Mouse (Mus musculus): Measurements from ENCODE around the gene Pth2. TPM values are rescaled to one million over a fixed set of nuclear protein-coding genes. Genes with fewer than 3 reads are reported as not detected.
"Not testable (repeated sequence)": the region's sequence is repeated elsewhere in the genome, so short reads cannot be mapped to it uniquely, and the experiment has no call there.

The Pth2 gene
- polyA plus RNA-seq, 1 experiment from 2014 or later = not detected

GRCm38 (mm10) chr7:45166950-45167401 is 13.8 kb upstream of the Pth2 start:
- no peak for DNase-seq (ENCODE audit: low spot score)
- Histone ChIP-seq H3K9me3 (replicated peaks) (peaks cover 23% of the 10 kb centered on the region), H3K4me3 (no peak overlapping the region), H3K36me3 (peaks cover 7% of the 10 kb centered on the region; the same call in 1 of the 2 replicates), H3K27me3 (ENCODE audit: low read depth, poor library complexity, severe bottlenecking) (peaks cover 98% of the 10 kb centered on the region), H3K4me1 (peaks cover 21% of the 10 kb centered on the region), H3K27ac (no peak overlapping the region)
- WGBS = 26% methylated on average over 10 of the region's 10 CpGs

GRCm38 (mm10) chr7:45167761-45168445 is 12.9 kb upstream of the Pth2 start:
- peaks cover 23% of the 10 kb centered on the region for H3K9me3 ChIP-seq (replicated peaks)
- WGBS = 3% methylated on average over 19 of the region's 19 CpGs
- H3K36me3 ChIP-seq = peaks cover 7% of the 10 kb centered on the region; the same call in 1 of the 2 replicates
- H3K27ac ChIP-seq = no peak overlapping the region
- DNase-seq (ENCODE audit: low spot score) = no peak
- H3K27me3 ChIP-seq (ENCODE audit: low read depth, poor library complexity, severe bottlenecking) = peaks cover 100% of the 10 kb centered on the region
- H3K4me1 ChIP-seq = peaks cover 13% of the 10 kb centered on the region
- H3K4me3 ChIP-seq = no peak overlapping the region

DNA sequence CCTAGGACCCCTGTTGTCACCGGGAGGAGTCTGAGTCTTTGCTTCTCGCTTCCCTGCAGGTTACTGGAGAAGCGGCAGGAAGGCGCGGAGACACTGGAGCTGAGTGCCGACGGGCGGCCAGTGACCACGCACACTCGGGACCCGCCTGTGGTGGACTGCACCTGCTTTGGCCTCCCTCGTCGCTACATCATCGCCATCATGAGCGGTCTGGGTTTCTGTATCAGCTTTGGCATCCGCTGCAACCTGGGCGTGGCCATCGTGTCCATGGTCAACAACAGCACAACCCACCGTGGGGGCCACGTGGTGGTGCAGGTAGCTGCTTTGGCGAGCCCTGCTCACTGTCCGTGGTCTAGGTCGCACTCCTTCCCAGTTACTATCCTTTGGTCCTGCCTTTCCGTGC is 12.1 kb upstream of the Pth2 start:
- Histone ChIP-seq H3K27ac (no peak overlapping the region), H3K27me3 (ENCODE audit: low read depth, poor library complexity, severe bottlenecking) (peaks cover 98% of the 10 kb centered on the region), H3K4me1 (peaks cover 11% of the 10 kb centered on the region), H3K36me3 (peaks cover 7% of the 10 kb centered on the region; the same call in 1 of the 2 replicates), H3K4me3 (0 out of 2 replicates have a peak overlapping the region, but pooled peaks have one; percentile 11), H3K9me3 (replicated peaks) (peaks cover 23% of the 10 kb centered on the region)
- 7% methylated on average over 24 of the region's 24 CpGs for WGBS
- no peak for DNase-seq (ENCODE audit: low spot score)

- 91% methylated on average over 3 of the region's 3 CpGs for whole genome bisulfite sequencing
- Histone ChIP-seq H3K4me1 (peaks cover 4% of the 10 kb centered on the region), H3K36me3 (peaks cover 7% of the 10 kb centered on the region; the same call in 1 of the 2 replicates), H3K27me3 (ENCODE audit: low read depth, poor library complexity, severe bottlenecking) (peaks cover 98% of the 10 kb centered on the region), H3K4me3 (no peak overlapping the region), H3K27ac (no peak overlapping the region), H3K9me3 (replicated peaks) (peaks cover 23% of the 10 kb centered on the region)
- no peak for DNase-seq (ENCODE audit: low spot score)
Observed at GRCm38 (mm10) chr7:45169495-45169894, 11.3 kb upstream of the Pth2 start.

DNA sequence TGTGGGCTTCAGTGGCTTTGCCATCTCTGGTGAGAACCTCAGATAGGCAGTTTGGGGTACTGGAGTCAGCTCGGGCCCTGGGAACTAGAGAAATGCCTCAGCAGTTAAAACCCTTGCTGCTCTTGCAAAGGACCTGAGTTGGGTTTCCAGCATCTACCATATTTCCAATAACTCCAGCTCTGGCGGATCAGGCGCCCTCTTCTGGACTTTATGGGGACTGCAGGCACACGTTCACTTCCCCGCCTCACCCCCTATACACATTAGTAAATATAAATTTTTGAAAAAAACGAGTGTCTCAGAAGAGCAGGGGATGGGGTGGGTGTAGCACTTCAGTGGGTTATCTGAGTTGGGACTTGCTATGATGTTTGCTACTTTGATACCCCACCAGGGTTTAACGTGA is 7.8 kb upstream of the Pth2 start:
- Histone ChIP-seq H3K27me3 (ENCODE audit: low read depth, poor library complexity, severe bottlenecking) (peaks cover 98% of the 10 kb centered on the region), H3K27ac (no peak overlapping the region), H3K36me3 (peaks cover 7% of the 10 kb centered on the region; the same call in 1 of the 2 replicates), H3K4me1 (peaks cover 18% of the 10 kb centered on the region), H3K4me3 (no peak overlapping the region), H3K9me3 (replicated peaks) (peaks cover 23% of the 10 kb centered on the region)
- 55% methylated on average over 7 of the region's 7 CpGs for WGBS
- DNase-seq (ENCODE audit: low spot score) = no peak

- not testable (repeated sequence) for H3K27ac ChIP-seq; H3K36me3 ChIP-seq; DNase-seq (ENCODE audit: low spot score); H3K4me3 ChIP-seq
- Histone ChIP-seq H3K4me1 (peaks cover 17% of the 10 kb centered on the region), H3K27me3 (ENCODE audit: low read depth, poor library complexity, severe bottlenecking) (peaks cover 98% of the 10 kb centered on the region), H3K9me3 (replicated peaks) (peaks cover 21% of the 10 kb centered on the region)
- 60% methylated on average over 1 of the region's 1 CpGs for WGBS
Observed at GRCm38 (mm10) chr7:45173772-45174171, 7.0 kb upstream of the Pth2 start.

GRCm38 (mm10) chr7:45174567-45175280 is 6.1 kb upstream of the Pth2 start:
- Histone ChIP-seq H3K27ac (no peak overlapping the region), H3K36me3 (peaks cover 3% of the 10 kb centered on the region; the same call in 1 of the 2 replicates), H3K4me3 (peak overlapping the region; percentile 29), H3K4me1 (peaks cover 17% of the 10 kb centered on the region), H3K9me3 (replicated peaks) (peaks cover 12% of the 10 kb centered on the region), H3K27me3 (ENCODE audit: low read depth, poor library complexity, severe bottlenecking) (peaks cover 98% of the 10 kb centered on the region)
- 6% methylated on average over 28 of the region's 29 CpGs for WGBS
- peak; percentile 47 for DNase-seq (ENCODE audit: low spot score)

- DNase-seq (ENCODE audit: low spot score) = peak; percentile 51
- peaks cover 98% of the 10 kb centered on the region for H3K27me3 ChIP-seq (ENCODE audit: low read depth, poor library complexity, severe bottlenecking)
- no peaks in the 10 kb centered on the region for H3K36me3 ChIP-seq
- H3K4me3 ChIP-seq = peak overlapping the region; percentile 40; the same call in 1 of the 2 replicates
- 3% methylated on average over 13 of the region's 13 CpGs for WGBS
- H3K9me3 ChIP-seq (replicated peaks) = peaks cover 5% of the 10 kb centered on the region; the same call in 1 of the 2 replicates
- H3K4me1 ChIP-seq = peaks cover 17% of the 10 kb centered on the region
- H3K27ac ChIP-seq = no peak overlapping the region
Observed at GRCm38 (mm10) chr7:45175398-45175797, 5.4 kb upstream of the Pth2 start.

DNA sequence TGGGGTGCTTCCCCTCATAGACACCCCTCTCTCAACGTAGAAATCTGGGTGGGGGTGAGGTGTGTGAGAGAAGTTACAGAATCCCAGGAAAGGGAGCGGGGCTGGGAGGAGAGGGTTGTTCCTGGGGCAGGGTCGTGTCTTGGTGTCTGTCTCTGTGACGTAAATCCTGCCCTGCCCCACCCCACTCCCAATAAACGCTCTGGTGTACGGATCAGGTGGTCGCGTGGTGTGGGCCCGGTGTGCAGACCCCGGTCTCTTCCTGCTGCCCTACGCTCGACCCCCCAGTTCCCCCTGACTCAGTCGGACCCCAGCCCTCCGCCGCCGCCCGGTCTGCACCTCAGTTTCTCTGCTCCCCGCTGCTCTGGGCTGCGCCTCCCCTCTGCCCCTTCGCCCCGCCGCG is 4.9 kb upstream of the Pth2 start:
- H3K9me3 ChIP-seq (replicated peaks) = no peaks in the 10 kb centered on the region
- H3K4me1 ChIP-seq = peaks cover 22% of the 10 kb centered on the region
- no peak for DNase-seq (ENCODE audit: low spot score)
- H3K4me3 ChIP-seq = peak overlapping the region; percentile 40
- peaks cover 98% of the 10 kb centered on the region for H3K27me3 ChIP-seq (ENCODE audit: low read depth, poor library complexity, severe bottlenecking)
- WGBS = 2% methylated on average over 23 of the region's 23 CpGs
- no peaks in the 10 kb centered on the region for H3K36me3 ChIP-seq
- peak overlapping the region; percentile 26; the same call in 1 of the 2 replicates for H3K27ac ChIP-seq

DNA sequence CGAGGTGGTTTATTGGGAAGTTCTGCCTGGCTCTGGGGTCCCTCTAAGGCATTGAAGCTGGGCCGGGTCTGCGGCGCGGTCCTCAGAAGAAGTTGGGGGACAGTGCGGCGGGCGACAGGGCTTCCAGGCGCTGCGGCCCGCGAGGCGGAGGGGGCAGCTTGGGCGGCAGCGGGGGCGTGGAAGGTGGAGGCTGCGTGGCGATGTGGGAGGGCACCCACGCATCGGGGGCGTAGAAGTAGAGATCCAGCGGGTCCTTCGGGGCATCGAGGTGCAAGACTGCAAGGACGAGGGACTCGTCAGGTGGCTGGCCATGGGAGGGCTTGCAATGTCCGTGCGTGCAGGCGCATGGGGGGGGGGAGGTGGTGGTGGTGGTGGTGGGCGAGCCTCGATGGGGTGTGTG is 4.4 kb upstream of the Pth2 start:
- peak; percentile 46 for DNase-seq (ENCODE audit: low spot score)
- H3K9me3 ChIP-seq (replicated peaks) = no peaks in the 10 kb centered on the region
- H3K27ac ChIP-seq = peak overlapping the region; percentile 26; the same call in 1 of the 2 replicates
- H3K4me1 ChIP-seq = peaks cover 26% of the 10 kb centered on the region
- H3K4me3 ChIP-seq = peak overlapping the region; percentile 40
- H3K27me3 ChIP-seq (ENCODE audit: low read depth, poor library complexity, severe bottlenecking) = peaks cover 98% of the 10 kb centered on the region
- 3% methylated on average over 31 of the region's 31 CpGs for WGBS
- H3K36me3 ChIP-seq = no peaks in the 10 kb centered on the region

DNA sequence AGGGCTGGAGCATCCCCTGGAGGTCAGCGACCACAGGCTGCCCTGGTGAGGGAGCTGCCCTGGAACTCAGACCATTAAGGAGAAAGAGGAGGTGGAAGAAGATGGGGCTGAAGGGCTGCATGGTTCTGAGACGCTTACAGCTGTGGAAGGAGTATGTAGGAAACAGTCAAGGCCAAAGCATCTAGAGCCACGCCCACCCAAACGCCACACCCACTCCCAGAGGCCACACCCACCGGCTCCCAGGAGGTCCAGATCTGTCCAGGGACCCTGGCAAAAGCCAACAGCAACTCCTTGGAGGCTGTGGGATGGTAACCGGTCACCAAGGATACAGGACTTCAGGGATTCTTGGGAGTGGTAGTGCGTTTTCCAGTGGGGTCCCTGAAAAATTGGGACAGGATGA is 2.2 kb upstream of the Pth2 start:
- Histone ChIP-seq H3K4me1 (peaks cover 42% of the 10 kb centered on the region), H3K9me3 (replicated peaks) (no peaks in the 10 kb centered on the region), H3K27me3 (ENCODE audit: low read depth, poor library complexity, severe bottlenecking) (peaks cover 99% of the 10 kb centered on the region), H3K27ac (no peak overlapping the region), H3K4me3 (no peak overlapping the region), H3K36me3 (no peaks in the 10 kb centered on the region)
- WGBS = 29% methylated on average over 7 of the region's 7 CpGs
- no peak for DNase-seq (ENCODE audit: low spot score)

DNA sequence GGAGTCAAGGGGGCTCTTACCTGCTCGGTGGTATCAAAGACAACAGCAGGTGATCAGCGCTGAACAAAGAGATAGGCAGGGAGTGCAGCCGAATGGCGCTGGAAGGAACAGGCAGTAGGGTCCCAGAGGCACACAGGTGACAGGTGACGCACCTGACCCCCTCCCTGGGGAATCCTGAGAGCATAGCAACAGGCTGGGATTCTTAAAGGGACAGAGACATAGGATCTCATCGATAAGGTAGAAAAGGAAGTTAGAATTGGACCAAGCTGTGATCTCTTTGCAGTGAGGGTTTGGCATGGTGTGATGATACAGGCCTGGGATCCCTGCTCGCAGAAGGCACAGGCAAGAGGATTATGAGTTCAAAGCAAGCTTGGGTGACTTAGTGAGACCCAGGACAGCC is 1.3 kb upstream of the Pth2 start, which contains the start of gene Gfy:
TSS of gene Gfy (minus strand) at position 101 of the 400 bp plus-strand sequence.
- Histone ChIP-seq H3K4me1 (peaks cover 44% of the 10 kb centered on the region), H3K27ac (no peak within 1 kb of the TSS), H3K4me3 (no peak within 1 kb of the TSS), H3K36me3 (no peaks in the 10 kb centered on the region), H3K27me3 (ENCODE audit: low read depth, poor library complexity, severe bottlenecking) (peaks cover 100% of the 10 kb centered on the region), H3K9me3 (replicated peaks) (no peaks in the 10 kb centered on the region)
- whole genome bisulfite sequencing = 22% methylated on average over 7 of the region's 7 CpGs
- no peak for DNase-seq (ENCODE audit: low spot score)

DNA sequence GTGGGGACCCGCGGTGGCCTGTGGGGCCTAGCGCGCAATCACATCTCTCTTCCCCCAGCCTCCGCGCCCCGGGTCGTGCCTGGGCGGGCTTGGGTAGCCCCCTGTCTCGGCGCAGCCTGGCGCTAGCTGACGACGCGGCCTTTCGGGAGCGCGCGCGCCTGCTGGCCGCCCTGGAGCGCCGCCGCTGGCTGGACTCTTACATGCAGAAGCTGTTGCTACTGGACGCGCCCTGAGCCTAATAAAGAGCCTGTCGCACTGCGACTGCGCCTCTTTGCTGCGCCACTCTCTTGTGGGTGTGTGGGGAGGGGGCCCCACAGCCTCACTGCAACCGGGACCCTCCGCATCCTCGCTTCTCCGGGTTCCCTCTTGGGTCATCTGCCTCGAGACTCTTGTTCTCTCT is 745 bp downstream of the Pth2 start:
- peaks cover 100% of the 10 kb centered on the region for H3K27me3 ChIP-seq (ENCODE audit: low read depth, poor library complexity, severe bottlenecking)
- 5% methylated on average over 35 of the region's 35 CpGs for WGBS
- H3K4me3 ChIP-seq = peak overlapping the region; percentile 30
- H3K9me3 ChIP-seq (replicated peaks) = no peaks in the 10 kb centered on the region
- no peaks in the 10 kb centered on the region for H3K36me3 ChIP-seq
- peaks cover 45% of the 10 kb centered on the region for H3K4me1 ChIP-seq
- DNase-seq (ENCODE audit: low spot score) = no peak
- H3K27ac ChIP-seq = no peak overlapping the region
